Mouse (Mus musculus): ENCODE results near the gene Spag7. TPM values are rescaled to one million over a fixed set of nuclear protein-coding genes. Genes with fewer than 3 reads are reported as not detected.

Gene Spag7
- polyA plus RNA-seq (2012; rRNA removed; ENCODE audit: low replicate concordance), result 44.8 and 49.6 TPM in 2 replicates

GRCm38 (mm10) chr11:70668771-70669505 is at the start of gene Spag7:
TSS of gene Spag7 (minus strand) at chr11:70669416.

GRCm38 (mm10) chr11:70699722-70700556 is 30.7 kb upstream of the Spag7 start, which contains the start of the genes Inca1 and Kif1c:
TSS of gene Inca1 (minus strand) at chr11:70700155.
TSS of gene Kif1c (plus strand) at chr11:70700548.

GRCm38 (mm10) chr11:70687601-70688199 is 18.5 kb upstream of the Spag7 start, which contains the start of gene Camta2:
TSS of gene Camta2 (minus strand) at chr11:70688105.

GRCm38 (mm10) chr11:70656964-70657363 is 12.3 kb downstream of the Spag7 start, which contains the start of gene Eno3:
TSS of gene Eno3 (plus strand) at chr11:70657202.

GRCm38 (mm10) chr11:70654198-70654922 is 14.9 kb downstream of the Spag7 start, which contains the start of gene Pfn1:
TSS of gene Pfn1 (minus strand) at chr11:70654644.

GRCm38 (mm10) chr11:70646691-70647650 is 22.2 kb downstream of the Spag7 start, which contains the start of the genes Rnf167 and Slc25a11:
TSS of gene Rnf167 (plus strand) at chr11:70647235.
TSS of gene Slc25a11 (minus strand) at chr11:70647479.

GRCm38 (mm10) chr11:70638714-70639278 is 30.4 kb downstream of the Spag7 start, which contains the start of gene Gp1ba:
TSS of gene Gp1ba (plus strand) at chr11:70639122.

GRCm38 (mm10) chr11:70619101-70619500 is 50.1 kb downstream of the Spag7 start, which contains the start of gene Chrne:
TSS of gene Chrne (minus strand) at chr11:70619216.

GRCm38 (mm10) chr11:70615516-70616093 is 53.6 kb downstream of the Spag7 start, which contains the start of gene 4930544D05Rik:
TSS of gene 4930544D05Rik (plus strand) at chr11:70615848.

Other genes with a start within 250 kb of the Spag7 start
- 59.2 and 84.6 TPM in 2 replicates for gene Arrb2, start 236.8 kb downstream of the Spag7 start, polyA plus RNA-seq (2012; rRNA removed; ENCODE audit: low replicate concordance)
- gene Med11, start 217.5 kb downstream of the Spag7 start, polyA plus RNA-seq (2012; rRNA removed; ENCODE audit: low replicate concordance), result 25.2 and 25.9 TPM in 2 replicates
- gene Zmynd15, start 210.0 kb downstream of the Spag7 start, polyA plus RNA-seq (2012; rRNA removed; ENCODE audit: low replicate concordance), result 6.1 and 13.8 TPM in 2 replicates
- 22.2 and 63.5 TPM in 2 replicates for gene Cxcl16, start 209.4 kb downstream of the Spag7 start, polyA plus RNA-seq (2012; rRNA removed; ENCODE audit: low replicate concordance)
- 0.99 and 1.3 TPM in 2 replicates for gene Tm4sf5, start 164.2 kb downstream of the Spag7 start, polyA plus RNA-seq (2012; rRNA removed; ENCODE audit: low replicate concordance)
- gene Vmo1, start 154.8 kb downstream of the Spag7 start, polyA plus RNA-seq (2012; rRNA removed; ENCODE audit: low replicate concordance), result 0.34 and 0.57 TPM in 2 replicates
- 0.51 TPM in 1 of 2 replicates, not detected in the other for gene Gltpd2, start 150.2 kb downstream of the Spag7 start, polyA plus RNA-seq (2012; rRNA removed; ENCODE audit: low replicate concordance)
- gene Psmb6, start 144.0 kb downstream of the Spag7 start, polyA plus RNA-seq (2012; rRNA removed; ENCODE audit: low replicate concordance), result 334 and 427 TPM in 2 replicates
- not detected in 2 replicates for gene Gm40193, start 136.5 kb downstream of the Spag7 start, polyA plus RNA-seq (2012; rRNA removed; ENCODE audit: low replicate concordance)
- gene Pld2, start 129.4 kb downstream of the Spag7 start, polyA plus RNA-seq (2012; rRNA removed; ENCODE audit: low replicate concordance), result 41.2 and 46.2 TPM in 2 replicates
- 57.5 and 70.6 TPM in 2 replicates for gene Mink1, start 106.5 kb downstream of the Spag7 start, polyA plus RNA-seq (2012; rRNA removed; ENCODE audit: low replicate concordance)
- not detected in 2 replicates for gene 4930544D05Rik, start 53.6 kb downstream of the Spag7 start, polyA plus RNA-seq (2012; rRNA removed; ENCODE audit: low replicate concordance)
- 0.18 and 0.30 TPM in 2 replicates for gene Chrne, start 50.2 kb downstream of the Spag7 start, polyA plus RNA-seq (2012; rRNA removed; ENCODE audit: low replicate concordance)
- not detected in 2 replicates for gene Gp1ba, start 30.3 kb downstream of the Spag7 start, polyA plus RNA-seq (2012; rRNA removed; ENCODE audit: low replicate concordance)
- gene Rnf167, start 22.2 kb downstream of the Spag7 start, polyA plus RNA-seq (2012; rRNA removed; ENCODE audit: low replicate concordance), result 99.1 and 107 TPM in 2 replicates
- gene Slc25a11, start 21.9 kb downstream of the Spag7 start, polyA plus RNA-seq (2012; rRNA removed; ENCODE audit: low replicate concordance), result 138 and 142 TPM in 2 replicates
- 915 and 1,415 TPM in 2 replicates for gene Pfn1, start 14.8 kb downstream of the Spag7 start, polyA plus RNA-seq (2012; rRNA removed; ENCODE audit: low replicate concordance)
- 12.2 and 21.2 TPM in 2 replicates for gene Eno3, start 12.2 kb downstream of the Spag7 start, polyA plus RNA-seq (2012; rRNA removed; ENCODE audit: low replicate concordance)
- gene Camta2, start 18.7 kb upstream of the Spag7 start, polyA plus RNA-seq (2012; rRNA removed; ENCODE audit: low replicate concordance), result 32.0 and 38.5 TPM in 2 replicates
- 10.2 and 25.4 TPM in 2 replicates for gene Inca1, start 30.7 kb upstream of the Spag7 start, polyA plus RNA-seq (2012; rRNA removed; ENCODE audit: low replicate concordance)
- gene Kif1c, start 31.1 kb upstream of the Spag7 start, polyA plus RNA-seq (2012; rRNA removed; ENCODE audit: low replicate concordance), result 94.0 and 111 TPM in 2 replicates
- gene Zfp3, start 94.8 kb upstream of the Spag7 start, polyA plus RNA-seq (2012; rRNA removed; ENCODE audit: low replicate concordance), result 2.4 and 3.5 TPM in 2 replicates
- gene Scimp, start 143.2 kb upstream of the Spag7 start, polyA plus RNA-seq (2012; rRNA removed; ENCODE audit: low replicate concordance), result 0.72 and 2.6 TPM in 2 replicates
- gene Rabep1, start 175.4 kb upstream of the Spag7 start, polyA plus RNA-seq (2012; rRNA removed; ENCODE audit: low replicate concordance), result 4.6 and 5.5 TPM in 2 replicates

All from subcutaneous adipose tissue, adult 2 months (tissue).